Mouse (Mus musculus): ENCODE results near the gene Ace. TPM values are rescaled to one million over a fixed set of nuclear protein-coding genes. Genes with fewer than 3 reads are reported as not detected.
"Not testable (repeated sequence)": the region's sequence is repeated elsewhere in the genome, so short reads cannot be mapped to it uniquely, and the experiment has no call there.

Gene Ace
- polyA plus RNA-seq, 1 experiment from 2014 or later: 4.8 TPM

DNA sequence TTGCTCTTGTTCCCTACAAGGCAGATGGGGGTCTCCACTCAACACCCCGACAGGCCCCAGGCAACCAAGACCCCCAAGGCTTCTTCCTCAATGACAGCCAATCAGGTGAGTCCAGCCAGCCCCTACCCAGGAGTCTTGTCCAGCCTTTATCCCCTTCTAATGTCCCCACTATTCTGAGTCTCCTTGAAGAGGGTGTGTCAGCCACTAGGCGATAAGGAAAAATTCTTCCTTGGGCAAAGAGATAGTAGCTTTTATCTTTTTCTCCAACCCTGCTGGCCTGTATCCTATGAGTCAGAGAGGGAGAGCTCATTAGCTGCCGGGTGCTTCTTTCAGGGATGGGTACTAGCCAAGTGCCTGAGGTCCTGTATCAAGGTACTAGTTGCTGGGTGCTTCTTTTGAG, 58.0 kb downstream of the Ace start:
- no peaks in the 10 kb centered on the region for H3K4me1 ChIP-seq (ENCODE audit: control insufficient read depth, insufficient read depth, low read length)
- no peak overlapping the region for H3K9ac ChIP-seq (ENCODE audit: low read depth, low read length)
- no peak for ATAC-seq (ENCODE audit: low FRiP score, low TSS enrichment)
- H3K27me3 ChIP-seq (ENCODE audit: control insufficient read depth, insufficient read depth, low read length): no peaks in the 10 kb centered on the region; the same call in none of the 2 replicates
- 87% methylated on average over 3 of the region's 3 CpGs for WGBS
- H3K36me3 ChIP-seq (ENCODE audit: control insufficient read depth, insufficient read depth, low read length): 0 out of 2 replicates have a peak, but pooled peaks cover 3% of the 10 kb centered on the region
- H3K9me3 ChIP-seq (ENCODE audit: control insufficient read depth, low read length): no peaks in the 10 kb centered on the region
- H3K4me3 ChIP-seq (ENCODE audit: low read length): no peak overlapping the region
- H3K4me2 ChIP-seq (replicated peaks; ENCODE audit: low read depth, low read length): no peak overlapping the region
- H3K27ac ChIP-seq (ENCODE audit: low read depth, low read length): no peak overlapping the region

DNA sequence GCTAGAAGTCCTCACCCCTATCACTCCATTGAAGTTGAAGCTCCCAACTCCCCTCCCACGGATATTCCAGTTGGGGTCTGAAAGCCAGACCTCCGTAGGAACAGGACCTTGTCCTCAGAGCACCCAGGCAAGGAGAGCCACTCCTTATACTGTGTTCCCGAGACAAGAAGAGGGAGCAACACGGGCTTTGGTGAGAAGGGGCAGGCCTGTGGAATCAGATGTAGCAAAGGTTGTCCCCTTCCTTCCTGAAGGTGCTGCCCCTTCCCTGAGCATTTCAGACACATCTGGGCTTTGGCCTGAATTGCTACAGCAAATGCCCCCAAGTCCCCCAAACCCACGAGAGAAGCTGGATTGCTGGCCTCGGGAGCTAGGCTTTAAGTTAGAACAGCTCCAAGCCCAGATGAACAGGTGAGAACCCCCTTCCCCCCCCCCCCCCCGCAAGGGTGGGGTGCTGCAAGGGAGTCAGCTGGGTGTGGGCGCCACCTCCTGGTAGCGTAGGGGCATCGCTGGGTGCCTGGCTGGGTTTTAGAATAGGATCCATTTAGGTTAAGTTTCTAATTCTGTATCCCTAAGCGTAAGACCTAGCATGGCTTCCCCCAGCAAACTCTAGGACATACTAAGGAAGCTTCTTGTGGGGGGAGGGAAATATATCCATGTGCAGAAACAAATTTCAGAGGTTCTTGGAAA, 58.9 kb downstream of the Ace start:
- no peak overlapping the region for H3K4me2 ChIP-seq (replicated peaks; ENCODE audit: low read depth, low read length)
- no peaks in the 10 kb centered on the region for H3K4me1 ChIP-seq (ENCODE audit: control insufficient read depth, insufficient read depth, low read length)
- no peaks in the 10 kb centered on the region for H3K9me3 ChIP-seq (ENCODE audit: control insufficient read depth, low read length)
- no peak overlapping the region for H3K4me3 ChIP-seq (ENCODE audit: low read length)
- H3K27ac ChIP-seq (ENCODE audit: low read depth, low read length): no peak overlapping the region
- WGBS: 41% methylated on average over 11 of the region's 11 CpGs
- no peak overlapping the region for H3K9ac ChIP-seq (ENCODE audit: low read depth, low read length)
- ATAC-seq (ENCODE audit: low FRiP score, low TSS enrichment): peak; percentile 39; the same call in 1 of the 2 replicates
- 0 out of 2 replicates have a peak, but pooled peaks cover 3% of the 10 kb centered on the region for H3K36me3 ChIP-seq (ENCODE audit: control insufficient read depth, insufficient read depth, low read length)
- no peaks in the 10 kb centered on the region; the same call in 1 of the 2 replicates for H3K27me3 ChIP-seq (ENCODE audit: control insufficient read depth, insufficient read depth, low read length)

DNA sequence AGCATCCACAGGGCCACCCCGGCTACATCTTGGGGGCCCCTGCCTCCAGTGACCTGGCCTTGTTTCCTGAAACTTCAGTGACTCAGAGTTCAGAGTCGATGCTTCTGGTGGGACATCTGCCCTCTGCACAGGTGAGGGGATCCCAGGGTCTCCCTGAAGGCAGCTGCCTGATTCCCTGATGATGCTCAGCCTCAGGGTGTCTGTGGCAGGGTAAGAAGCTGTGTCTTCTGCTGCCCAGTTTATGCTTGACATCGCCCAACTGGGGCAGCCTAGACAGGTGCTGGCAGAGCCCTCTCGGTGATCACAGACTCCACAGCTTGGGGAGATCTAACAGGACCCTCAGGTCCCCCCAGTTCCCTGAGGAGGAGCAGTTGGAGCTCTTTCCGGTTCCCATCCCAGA, 59.9 kb downstream of the Ace start:
- Histone ChIP-seq H3K4me3 (ENCODE audit: low read length) (no peak overlapping the region), H3K9me3 (ENCODE audit: control insufficient read depth, low read length) (no peaks in the 10 kb centered on the region)
- ATAC-seq (ENCODE audit: low FRiP score, low TSS enrichment): no peak; the same call in 1 of the 2 replicates

DNA sequence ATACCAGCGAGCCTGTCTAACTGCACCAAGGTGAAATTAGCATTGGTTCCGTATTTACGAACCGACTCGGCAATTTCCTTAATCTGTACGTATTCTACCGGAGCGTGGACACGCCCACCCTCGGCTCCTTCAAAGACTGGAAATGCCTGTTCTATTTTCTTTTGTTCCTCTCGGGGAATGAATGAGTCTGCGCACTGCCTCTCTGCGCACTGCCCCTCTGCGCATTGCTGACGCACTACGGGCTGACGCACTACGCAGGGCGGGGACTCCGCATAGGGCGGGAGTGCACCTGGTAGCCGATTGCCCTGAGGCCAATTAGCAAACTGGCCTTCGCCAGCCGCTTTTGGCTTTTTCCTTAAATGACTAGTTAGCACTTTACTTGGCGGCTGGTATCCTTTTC, 64.3 kb downstream of the Ace start:
- not testable (repeated sequence) for H3K4me1 ChIP-seq (ENCODE audit: control insufficient read depth, insufficient read depth, low read length); H3K4me2 ChIP-seq (replicated peaks; ENCODE audit: low read depth, low read length); H3K27me3 ChIP-seq (ENCODE audit: control insufficient read depth, insufficient read depth, low read length); H3K9me3 ChIP-seq (ENCODE audit: control insufficient read depth, low read length); H3K27ac ChIP-seq (ENCODE audit: low read depth, low read length); H3K36me3 ChIP-seq (ENCODE audit: control insufficient read depth, insufficient read depth, low read length); H3K9ac ChIP-seq (ENCODE audit: low read depth, low read length); ATAC-seq (ENCODE audit: low FRiP score, low TSS enrichment)
- WGBS: 15% methylated on average over 5 of the region's 25 CpGs
- H3K4me3 ChIP-seq (ENCODE audit: low read length): peak overlapping the region; percentile 32; the same call in 1 of the 2 replicates

More for the DNA sequence above, 59.9 kb downstream of the Ace start:
- Histone ChIP-seq H3K27ac (ENCODE audit: low read depth, low read length) (no peak overlapping the region), H3K9ac (ENCODE audit: low read depth, low read length) (no peak overlapping the region), H3K36me3 (ENCODE audit: control insufficient read depth, insufficient read depth, low read length) (0 out of 2 replicates have a peak, but pooled peaks cover 3% of the 10 kb centered on the region), H3K4me1 (ENCODE audit: control insufficient read depth, insufficient read depth, low read length) (no peaks in the 10 kb centered on the region), H3K27me3 (ENCODE audit: control insufficient read depth, insufficient read depth, low read length) (no peaks in the 10 kb centered on the region), H3K4me2 (replicated peaks; ENCODE audit: low read depth, low read length) (no peak overlapping the region)
- 87% methylated on average over 5 of the region's 5 CpGs for WGBS

DNA sequence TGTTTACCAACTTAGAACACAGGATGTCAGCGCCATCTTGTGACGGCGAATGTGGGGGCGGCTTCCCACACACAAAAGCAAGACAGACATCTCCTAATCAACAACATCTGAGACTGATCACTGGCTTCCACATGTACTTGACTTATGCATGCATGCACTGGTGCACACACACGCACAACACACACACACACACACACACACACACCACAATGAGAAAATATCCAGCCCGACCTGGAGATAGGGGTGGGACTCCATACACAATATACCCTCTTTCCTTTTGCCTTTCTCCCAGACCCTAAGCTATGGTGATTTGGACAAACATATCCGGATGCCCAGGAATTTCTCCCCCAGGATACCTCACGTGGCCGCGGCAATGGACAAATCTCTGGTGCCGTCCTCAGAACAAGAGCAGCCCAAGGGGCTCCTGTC, 65.8 kb downstream of the Ace start:
- Histone ChIP-seq H3K4me3 (ENCODE audit: low read length) (no peak overlapping the region; the same call in 1 of the 2 replicates), H3K9ac (ENCODE audit: low read depth, low read length) (peak overlapping the region; percentile 9; the same call in 1 of the 2 replicates), H3K4me1 (ENCODE audit: control insufficient read depth, insufficient read depth, low read length) (peaks cover 7% of the 10 kb centered on the region; the same call in 1 of the 2 replicates), H3K36me3 (ENCODE audit: control insufficient read depth, insufficient read depth, low read length) (no peaks in the 10 kb centered on the region), H3K27ac (ENCODE audit: low read depth, low read length) (peak overlapping the region; percentile 31; the same call in 1 of the 2 replicates), H3K4me2 (replicated peaks; ENCODE audit: low read depth, low read length) (peak overlapping the region; percentile 26), H3K9me3 (ENCODE audit: control insufficient read depth, low read length) (no peaks in the 10 kb centered on the region), H3K27me3 (ENCODE audit: control insufficient read depth, insufficient read depth, low read length) (no peaks in the 10 kb centered on the region)
- ATAC-seq (ENCODE audit: low FRiP score, low TSS enrichment): peak; percentile 16; the same call in 1 of the 2 replicates
- WGBS: 41% methylated on average over 11 of the region's 11 CpGs

DNA sequence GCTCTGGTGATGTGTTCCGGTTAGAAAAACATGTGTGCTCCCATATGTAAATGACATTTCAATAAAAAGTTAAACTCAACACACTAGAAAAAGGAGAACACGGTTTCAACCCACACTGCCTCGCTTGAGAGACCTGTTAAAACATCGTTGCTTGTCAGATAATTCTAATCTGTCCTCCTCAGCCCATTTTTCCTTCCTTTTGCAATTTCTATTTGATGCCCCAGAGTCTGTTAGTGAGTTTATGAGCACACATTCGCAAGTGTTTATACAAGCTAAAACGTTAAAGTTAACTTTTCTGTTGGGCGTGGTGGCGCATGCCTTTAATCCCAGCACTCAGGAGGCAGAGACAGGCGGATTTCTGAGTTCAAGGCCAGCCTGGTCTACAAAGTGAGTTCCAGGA, 67.2 kb downstream of the Ace start:
- Histone ChIP-seq H3K4me2 (replicated peaks; ENCODE audit: low read depth, low read length) (no peak overlapping the region), H3K4me3 (ENCODE audit: low read length) (no peak overlapping the region), H3K36me3 (ENCODE audit: control insufficient read depth, insufficient read depth, low read length) (no peaks in the 10 kb centered on the region), H3K4me1 (ENCODE audit: control insufficient read depth, insufficient read depth, low read length) (peaks cover 12% of the 10 kb centered on the region; the same call in 1 of the 2 replicates), H3K27ac (ENCODE audit: low read depth, low read length) (no peak overlapping the region), H3K9me3 (ENCODE audit: control insufficient read depth, low read length) (no peaks in the 10 kb centered on the region), H3K27me3 (ENCODE audit: control insufficient read depth, insufficient read depth, low read length) (no peaks in the 10 kb centered on the region), H3K9ac (ENCODE audit: low read depth, low read length) (no peak overlapping the region)
- ATAC-seq (ENCODE audit: low FRiP score, low TSS enrichment): no peak
- WGBS: 85% methylated on average over 9 of the region's 9 CpGs

DNA sequence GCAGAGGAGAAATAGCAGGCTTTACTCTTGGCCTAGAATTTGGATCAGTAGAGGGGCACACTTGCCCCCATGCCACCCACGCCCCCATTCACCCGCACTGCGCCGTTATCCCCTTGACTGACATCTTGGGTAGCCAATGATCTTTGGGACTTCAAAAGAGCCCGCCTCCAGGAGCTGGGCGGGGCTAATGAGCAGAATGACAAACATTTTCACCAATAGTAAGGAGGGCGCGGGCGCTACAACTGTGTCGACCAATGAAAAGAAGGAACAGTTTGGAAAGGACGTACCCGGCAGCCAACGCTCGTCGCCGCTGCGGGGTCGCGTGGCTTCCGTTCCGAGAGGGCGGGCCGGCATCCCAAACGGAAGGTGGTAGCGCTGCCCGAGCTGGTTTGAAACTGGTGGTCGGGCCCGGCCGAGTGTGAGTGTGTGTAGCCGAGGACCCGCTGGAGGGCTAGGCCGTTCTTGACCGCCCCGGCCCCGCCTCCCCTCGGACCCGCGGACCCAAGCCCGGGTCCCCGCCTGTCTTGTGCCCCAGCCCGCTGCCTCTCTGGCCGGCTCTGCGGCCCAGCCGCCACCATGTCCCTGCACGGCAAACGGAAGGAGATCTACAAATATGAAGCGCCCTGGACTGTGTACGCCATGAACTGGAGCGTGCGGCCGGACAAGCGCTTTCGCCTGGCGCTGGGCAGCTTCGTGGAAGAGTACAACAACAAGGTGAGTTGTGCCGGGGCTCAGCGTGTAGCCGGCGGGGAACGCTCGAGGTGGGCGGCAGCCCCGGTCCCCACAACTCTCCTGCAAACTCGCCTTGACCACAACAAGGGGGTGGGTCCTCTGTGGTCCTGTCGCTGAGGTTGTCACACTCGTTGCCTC, 69.0 kb downstream of the Ace start, which contains the start of gene Dcaf7:
Gene Dcaf7 (plus strand): TSS at position 325 of the 870 bp plus-strand sequence.
- no peaks in the 10 kb centered on the region for H3K9me3 ChIP-seq (ENCODE audit: control insufficient read depth, low read length)
- H3K4me2 ChIP-seq (replicated peaks; ENCODE audit: low read depth, low read length): peak within 1 kb of the TSS; percentile 78
- peak within 1 kb of the TSS; percentile 76 for H3K4me3 ChIP-seq (ENCODE audit: low read length)
- H3K9ac ChIP-seq (ENCODE audit: low read depth, low read length): peak within 1 kb of the TSS; percentile 91
- peak within 1 kb of the TSS; percentile 91 for H3K27ac ChIP-seq (ENCODE audit: low read depth, low read length)
- H3K36me3 ChIP-seq (ENCODE audit: control insufficient read depth, insufficient read depth, low read length): no peaks in the 10 kb centered on the region
- WGBS: under 1% methylated on average over 66 of the region's 66 CpGs
- peaks cover 12% of the 10 kb centered on the region; the same call in 1 of the 2 replicates for H3K4me1 ChIP-seq (ENCODE audit: control insufficient read depth, insufficient read depth, low read length)
- no peaks in the 10 kb centered on the region for H3K27me3 ChIP-seq (ENCODE audit: control insufficient read depth, insufficient read depth, low read length)
- peak; percentile 98 for ATAC-seq (ENCODE audit: low FRiP score, low TSS enrichment)

DNA sequence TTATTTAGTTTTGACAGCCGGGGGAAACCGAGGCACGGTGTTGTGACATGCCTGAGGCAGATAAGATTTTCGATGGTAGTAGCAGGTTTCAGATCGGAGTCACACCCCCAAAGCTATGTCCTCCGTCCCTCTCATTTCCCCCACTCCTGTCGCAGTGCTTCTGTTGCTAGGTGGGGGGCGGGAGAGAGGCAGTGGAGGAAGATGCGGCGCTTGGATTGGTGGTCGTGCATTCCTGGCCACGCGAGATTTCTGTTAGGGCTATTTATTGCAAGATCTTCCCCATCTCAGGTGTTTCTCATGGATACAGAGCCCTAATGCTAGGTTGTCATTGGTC, 69.6 kb downstream of the Ace start:
- peak overlapping the region; percentile 78 for H3K4me2 ChIP-seq (replicated peaks; ENCODE audit: low read depth, low read length)
- H3K4me3 ChIP-seq (ENCODE audit: low read length): peak overlapping the region; percentile 76
- WGBS: under 1% methylated on average over 13 of the region's 13 CpGs
- no peaks in the 10 kb centered on the region for H3K36me3 ChIP-seq (ENCODE audit: control insufficient read depth, insufficient read depth, low read length)
- peak overlapping the region; percentile 91 for H3K9ac ChIP-seq (ENCODE audit: low read depth, low read length)
- H3K9me3 ChIP-seq (ENCODE audit: control insufficient read depth, low read length): no peaks in the 10 kb centered on the region
- peaks cover 12% of the 10 kb centered on the region; the same call in 1 of the 2 replicates for H3K4me1 ChIP-seq (ENCODE audit: control insufficient read depth, insufficient read depth, low read length)
- H3K27me3 ChIP-seq (ENCODE audit: control insufficient read depth, insufficient read depth, low read length): no peaks in the 10 kb centered on the region
- peak; percentile 34 for ATAC-seq (ENCODE audit: low FRiP score, low TSS enrichment)
- peak overlapping the region; percentile 91 for H3K27ac ChIP-seq (ENCODE audit: low read depth, low read length)
